Comparison of ENCODE assay signal across 8 mouse cellular contexts in the genomic region with DNA sequence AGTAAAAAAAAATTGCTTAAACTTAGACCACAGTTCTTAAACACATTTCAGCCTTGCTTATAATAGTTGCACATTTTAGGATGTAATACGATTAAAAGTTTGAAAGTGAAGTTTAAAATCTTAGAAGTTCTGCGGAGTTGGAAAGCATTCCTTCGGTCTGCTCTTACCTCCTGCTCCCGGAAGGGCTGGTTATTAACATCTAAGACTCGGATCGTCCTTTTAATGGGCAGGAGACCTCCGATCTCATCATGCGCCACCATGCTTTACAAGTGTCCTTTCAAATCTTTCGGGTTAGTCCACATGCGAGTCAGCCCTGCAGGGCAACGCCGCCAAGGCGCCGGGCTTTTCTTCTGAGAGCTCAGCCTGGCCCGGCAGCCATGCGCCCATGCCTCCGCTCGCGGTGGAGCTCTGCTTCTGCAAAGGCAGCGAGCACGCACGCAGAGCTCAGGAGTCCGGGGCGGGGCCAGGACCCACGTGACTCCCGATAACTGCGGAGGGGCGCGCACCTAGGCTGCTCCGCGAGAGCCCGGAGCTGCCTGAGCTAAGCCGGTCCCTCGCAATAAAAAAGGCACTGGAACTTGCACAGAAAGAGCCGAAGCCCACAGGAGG. TPM values are rescaled to one million over a fixed set of nuclear protein-coding genes. Genes with fewer than 3 reads are reported as not detected.
DNase-seq lines count a peak whose midpoint lies in the region; ATAC-seq and TF ChIP-seq lines count a peak whose summit lies in the region.

No protein-coding gene starts in this region.

- peak; percentile 93 to 95 for DNase-seq in B cell, adult 2 months
- peak; percentile 94 for DNase-seq in brain, adult 2 months (ENCODE audit: low read depth, low spot score)
- DNase-seq in heart, embryonic 10.5 days (ENCODE audit: low spot score), result peak; percentile 97
- peak; percentile 77 for DNase-seq in midbrain, postnatal 0 days (ENCODE audit: low spot score)
- DNase-seq in spleen, postnatal 10 days (ENCODE audit: low spot score in 2 of 2), result peak; percentile 95 to 96

- peak overlapping the region; percentile 47 for H3K4me2 ChIP-seq in kidney, embryonic 14.5 days (replicated peaks; ENCODE audit: low read depth, low read length)
- peak overlapping the region; percentile 57 for H3K4me2 ChIP-seq in limb, embryonic 15.5 days
- peak overlapping the region; percentile 82 for H3K4me2 ChIP-seq in midbrain, postnatal 0 days (ENCODE audit: low read depth, low read length, poor library complexity, severe bottlenecking)

- peak; percentile 97 for TF ChIP-seq POLR2A in embryonic fibroblast, embryonic 13.5 days (IDR thresholded peaks at IDR 0.05; ENCODE audit: low read depth, low read length)

- peak overlapping the region; percentile 70 for H3K27ac ChIP-seq in embryonic fibroblast, embryonic 13.5 days (ENCODE audit: insufficient read depth, low read length)
- peak overlapping the region; percentile 87 for H3K27ac ChIP-seq in heart, embryonic 10.5 days
- peak overlapping the region; percentile 51; the same call in 1 of the 2 replicates for H3K27ac ChIP-seq in kidney, embryonic 14.5 days (ENCODE audit: low read depth, low read length)
- H3K27ac ChIP-seq in limb, embryonic 15.5 days, result peak overlapping the region; percentile 92
- no peak overlapping the region for H3K27ac ChIP-seq in midbrain, postnatal 0 days (ENCODE audit: low read depth, low read length)

- H3K36me3 ChIP-seq in heart, embryonic 10.5 days, result peaks cover 13% of the 10 kb centered on the region
- peaks cover 10% of the 10 kb centered on the region for H3K36me3 ChIP-seq in kidney, embryonic 14.5 days (ENCODE audit: control insufficient read depth, insufficient read depth, low read length)
- peaks cover 10% of the 10 kb centered on the region for H3K36me3 ChIP-seq in limb, embryonic 15.5 days
- H3K36me3 ChIP-seq in midbrain, postnatal 0 days (ENCODE audit: insufficient read depth, low read length), result no peaks in the 10 kb centered on the region

- H3K4me3 ChIP-seq in embryonic fibroblast, embryonic 13.5 days (ENCODE audit: insufficient read depth, low read length), result peak overlapping the region; percentile 81
- H3K4me3 ChIP-seq in heart, embryonic 10.5 days, result peak overlapping the region; percentile 65
- H3K4me3 ChIP-seq in kidney, embryonic 14.5 days (ENCODE audit: low read length), result peak overlapping the region; percentile 64
- H3K4me3 ChIP-seq in limb, embryonic 15.5 days, result peak overlapping the region; percentile 67
- peak overlapping the region; percentile 55 for H3K4me3 ChIP-seq in midbrain, postnatal 0 days (ENCODE audit: low read depth, low read length)

- TF ChIP-seq CTCF in embryonic fibroblast, embryonic 13.5 days (IDR thresholded peaks at IDR 0.05; ENCODE audit: borderline replicate concordance, insufficient read depth, low read length), result no peak
- no peak for TF ChIP-seq CTCF in midbrain, postnatal 0 days (IDR thresholded peaks at IDR 0.05)

- WGBS in heart, embryonic 10.5 days, result under 1% methylated on average over 35 of the region's 35 CpGs
- under 1% methylated on average over 35 of the region's 35 CpGs for WGBS in kidney, embryonic 14.5 days
- WGBS in limb, embryonic 15.5 days, result under 1% methylated on average over 35 of the region's 35 CpGs
- WGBS in midbrain, postnatal 0 days, result under 1% methylated on average over 35 of the region's 35 CpGs

- H3K9me3 ChIP-seq in heart, embryonic 10.5 days, result no peaks in the 10 kb centered on the region
- no peaks in the 10 kb centered on the region for H3K9me3 ChIP-seq in kidney, embryonic 14.5 days (ENCODE audit: control insufficient read depth, low read length)
- no peaks in the 10 kb centered on the region for H3K9me3 ChIP-seq in limb, embryonic 15.5 days
- H3K9me3 ChIP-seq in midbrain, postnatal 0 days (ENCODE audit: low read length), result no peaks in the 10 kb centered on the region

- no peaks in the 10 kb centered on the region for H3K27me3 ChIP-seq in heart, embryonic 10.5 days (ENCODE audit: insufficient read depth, poor library complexity, severe bottlenecking)
- no peaks in the 10 kb centered on the region for H3K27me3 ChIP-seq in kidney, embryonic 14.5 days (ENCODE audit: control insufficient read depth, insufficient read depth, low read length)
- no peaks in the 10 kb centered on the region for H3K27me3 ChIP-seq in limb, embryonic 15.5 days
- no peaks in the 10 kb centered on the region for H3K27me3 ChIP-seq in midbrain, postnatal 0 days (ENCODE audit: insufficient read depth, low read length)

- H3K9ac ChIP-seq in kidney, embryonic 14.5 days (ENCODE audit: low read depth, low read length), result peak overlapping the region; percentile 75
- peak overlapping the region; percentile 67 for H3K9ac ChIP-seq in limb, embryonic 15.5 days
- peak overlapping the region; percentile 66 for H3K9ac ChIP-seq in midbrain, postnatal 0 days (replicated peaks; ENCODE audit: low read length, poor library complexity, severe bottlenecking)

- peak; percentile 98 for ATAC-seq in kidney, embryonic 14.5 days (ENCODE audit: low FRiP score, low TSS enrichment)
- peak; percentile 91 for ATAC-seq in limb, embryonic 15.5 days (ENCODE audit: insufficient number of reproducible peaks, low FRiP score, low TSS enrichment, low read depth)
- peak; percentile 94 for ATAC-seq in midbrain, postnatal 0 days (ENCODE audit: low FRiP score)

- H3K4me1 ChIP-seq in embryonic fibroblast, embryonic 13.5 days (ENCODE audit: control insufficient read depth, insufficient read depth, low read length), result peaks cover 4% of the 10 kb centered on the region; the same call in 1 of the 2 replicates
- H3K4me1 ChIP-seq in heart, embryonic 10.5 days, result peaks cover 24% of the 10 kb centered on the region
- H3K4me1 ChIP-seq in kidney, embryonic 14.5 days (ENCODE audit: control insufficient read depth, insufficient read depth, low read length), result peaks cover 7% of the 10 kb centered on the region; the same call in 1 of the 2 replicates
- H3K4me1 ChIP-seq in limb, embryonic 15.5 days, result peaks cover 24% of the 10 kb centered on the region
- no peaks in the 10 kb centered on the region for H3K4me1 ChIP-seq in midbrain, postnatal 0 days (ENCODE audit: insufficient read depth, low read length)

RNA-seq across cellular contexts. Expression of a gene that starts 24.8 kb away (rescaled TPM):
- 54.7 and 66.1 TPM in 2 replicates for polyA plus RNA-seq in embryonic fibroblast, embryonic 13.5 days (2011; ENCODE audit: insufficient read length, low read depth, missing spikeins)
- 53.7 and 72.9 TPM in 2 replicates for polyA plus RNA-seq in heart, embryonic 10.5 days (2016; fragmentation: Nextera tagmentation; extraction: Ambion mirVana)
- polyA plus RNA-seq in kidney, embryonic 14.5 days (2014; fragmentation: Nextera tagmentation; extraction: Ambion mirVana), result 28.5 and 43.9 TPM in 2 replicates
- 141 and 151 TPM in 2 replicates for polyA plus RNA-seq in limb, embryonic 15.5 days (2015; fragmentation: Nextera tagmentation; extraction: Ambion mirVana)
- total RNA-seq in midbrain, postnatal 0 days (2014; rRNA removed), result 16.7 and 17.7 TPM in 2 replicates
- polyA plus RNA-seq in midbrain, postnatal 0 days (2015; fragmentation: Nextera tagmentation; extraction: Ambion mirVana), result 12.3 and 14.3 TPM in 2 replicates

RNA-seq across cellular contexts. Expression of a gene that starts 24.8 kb away (rescaled TPM):
- not detected in 2 replicates for polyA plus RNA-seq in embryonic fibroblast, embryonic 13.5 days (2011; ENCODE audit: insufficient read length, low read depth, missing spikeins)
- not detected in 2 replicates for polyA plus RNA-seq in heart, embryonic 10.5 days (2016; fragmentation: Nextera tagmentation; extraction: Ambion mirVana)
- polyA plus RNA-seq in kidney, embryonic 14.5 days (2014; fragmentation: Nextera tagmentation; extraction: Ambion mirVana), result not detected in 2 replicates
- polyA plus RNA-seq in limb, embryonic 15.5 days (2015; fragmentation: Nextera tagmentation; extraction: Ambion mirVana), result not detected in 2 replicates
- total RNA-seq in midbrain, postnatal 0 days (2014; rRNA removed), result not detected in 2 replicates
- not detected in 2 replicates for polyA plus RNA-seq in midbrain, postnatal 0 days (2015; fragmentation: Nextera tagmentation; extraction: Ambion mirVana)

RNA-seq across cellular contexts. Expression of a gene that starts 39.3 kb away (rescaled TPM):
- not detected in 2 replicates for polyA plus RNA-seq in embryonic fibroblast, embryonic 13.5 days (2011; ENCODE audit: insufficient read length, low read depth, missing spikeins)
- polyA plus RNA-seq in heart, embryonic 10.5 days (2016; fragmentation: Nextera tagmentation; extraction: Ambion mirVana), result not detected in 2 replicates
- not detected in 2 replicates for polyA plus RNA-seq in kidney, embryonic 14.5 days (2014; fragmentation: Nextera tagmentation; extraction: Ambion mirVana)
- polyA plus RNA-seq in limb, embryonic 15.5 days (2015; fragmentation: Nextera tagmentation; extraction: Ambion mirVana), result 3.2 and 3.5 TPM in 2 replicates
- total RNA-seq in midbrain, postnatal 0 days (2014; rRNA removed), result not detected in 2 replicates
- polyA plus RNA-seq in midbrain, postnatal 0 days (2015; fragmentation: Nextera tagmentation; extraction: Ambion mirVana), result not detected in 2 replicates

RNA-seq across cellular contexts. Expression of a gene that starts 51.9 kb away (rescaled TPM):
- polyA plus RNA-seq in embryonic fibroblast, embryonic 13.5 days (2011; ENCODE audit: insufficient read length, low read depth, missing spikeins), result not detected in 2 replicates
- polyA plus RNA-seq in heart, embryonic 10.5 days (2016; fragmentation: Nextera tagmentation; extraction: Ambion mirVana), result not detected in 2 replicates
- not detected in 2 replicates for polyA plus RNA-seq in kidney, embryonic 14.5 days (2014; fragmentation: Nextera tagmentation; extraction: Ambion mirVana)
- polyA plus RNA-seq in limb, embryonic 15.5 days (2015; fragmentation: Nextera tagmentation; extraction: Ambion mirVana), result not detected in 2 replicates
- 0.14 and 0.71 TPM in 2 replicates for total RNA-seq in midbrain, postnatal 0 days (2014; rRNA removed)
- polyA plus RNA-seq in midbrain, postnatal 0 days (2015; fragmentation: Nextera tagmentation; extraction: Ambion mirVana), result 0.27 and 0.29 TPM in 2 replicates

RNA-seq across cellular contexts. Expression of a gene that starts 55.7 kb away (rescaled TPM):
- not detected in 2 replicates for polyA plus RNA-seq in embryonic fibroblast, embryonic 13.5 days (2011; ENCODE audit: insufficient read length, low read depth, missing spikeins)
- polyA plus RNA-seq in heart, embryonic 10.5 days (2016; fragmentation: Nextera tagmentation; extraction: Ambion mirVana), result not detected in 2 replicates
- not detected in 2 replicates for polyA plus RNA-seq in kidney, embryonic 14.5 days (2014; fragmentation: Nextera tagmentation; extraction: Ambion mirVana)
- polyA plus RNA-seq in limb, embryonic 15.5 days (2015; fragmentation: Nextera tagmentation; extraction: Ambion mirVana), result 596 and 780 TPM in 2 replicates
- total RNA-seq in midbrain, postnatal 0 days (2014; rRNA removed), result 3.7 TPM in 1 of 2 replicates, not detected in the other
- polyA plus RNA-seq in midbrain, postnatal 0 days (2015; fragmentation: Nextera tagmentation; extraction: Ambion mirVana), result not detected in 2 replicates
